Mouse (Mus musculus) CH12.LX (cell line): Measurements from ENCODE around the gene Rpl36al.
"Not testable (repeated sequence)": the region's sequence is repeated elsewhere in the genome, so short reads cannot be mapped to it uniquely, and the experiment has no call there.

Source experiments
- BHLHE40 ChIP-seq: IDR thresholded peaks from 2 replicates; pipeline ENCODE4 v1.6.1; 2011; ENCODE audit warnings: mild to moderate bottlenecking, low read depth, low read length, improper control_type of control experiment
- CTCF ChIP-seq, 2 experiments: IDR thresholded peaks in 1 of 2; conservative IDR thresholded peaks in 1 of 2; 2 replicates each; pipeline ENCODE4 v1.5.1; 2011 to 2012; ENCODE audit warnings: low read depth in 2 of 2, low read length in 2 of 2, improper control_type of control experiment in 1 of 2, inconsistent platforms in 1 of 2, mild to moderate bottlenecking in 1 of 2, moderate library complexity in 1 of 2
- MAFK ChIP-seq: IDR thresholded peaks from 2 replicates; pipeline ENCODE4 v1.6.1; 2011; ENCODE audit warnings: low read length, improper control_type of control experiment; ENCODE audit not compliant: insufficient replicate concordance
- MAX ChIP-seq: IDR thresholded peaks from 2 replicates; pipeline ENCODE4 v1.6.1; 2011; ENCODE audit warnings: low read length, improper control_type of control experiment
- NRF1 ChIP-seq: IDR thresholded peaks from 2 replicates; pipeline ENCODE4 v1.6.1; 2014; ENCODE audit warnings: low read depth, mild to moderate bottlenecking, inconsistent platforms, low read length, improper control_type of control experiment, moderate library complexity
- POLR2A ChIP-seq: IDR thresholded peaks from 2 replicates; pipeline ENCODE4 v1.6.1; 2011; ENCODE audit warnings: low read depth, mild to moderate bottlenecking, improper control_type of control experiment, low read length
- SMC3 ChIP-seq: IDR thresholded peaks from 2 replicates; pipeline ENCODE4 v1.6.1; 2011; ENCODE audit warnings: low read depth, low read length, improper control_type of control experiment
- TCF12 ChIP-seq: IDR thresholded peaks from 2 replicates; pipeline ENCODE4 v1.6.1; 2014; ENCODE audit warnings: low read depth, mild to moderate bottlenecking, inconsistent platforms, low read length, improper control_type of control experiment
- ZNF384 ChIP-seq: IDR thresholded peaks from 2 replicates; pipeline ENCODE4 v1.6.1; 2012; ENCODE audit warnings: low read depth, low read length, improper control_type of control experiment, inconsistent platforms

- not testable (repeated sequence) for TF ChIP-seq TCF12; CTCF (conservative IDR thresholded peaks at IDR 0.05 in 1 of 2, IDR thresholded peaks at IDR 0.05 in 1 of 2; ENCODE audit: low read depth in 2 of 2, low read length in 2 of 2); BHLHE40; NRF1; MAX; ZNF384; SMC3; MAFK; POLR2A
Measured at GRCm38 (mm10) chr12:69166861-69167581, 16.9 kb downstream of the Rpl36al start.
